Mouse (Mus musculus): ENCODE measurements at regions not wholly inside any gene's neighbourhood (a gene's known extent, or its start where the extent isn't known, plus 50 kb on each side); places are given as distances from the start of the nearest gene placed in this dataset.

GRCm38 (mm10) chr3:35404492-35405390 is 349.2 kb upstream of the Atp11b start:
- DNase-seq (ENCODE audit: extremely low spot score in 1 of 2, low spot score in 2 of 2), result no peak
- no peak for TF ChIP-seq CTCF (IDR thresholded peaks at IDR 0.05)
- intact Hi-C loops (cut with DNase I), result loop anchor here (5.0 to 10.0 kb wide), 2 partner anchors 62 to 760 kb away; no protein-coding TSS in a partner anchor
- H3K27ac ChIP-seq, result peak overlapping the region; percentile 63; the same call in 1 of the 2 replicates
- H3K4me3 ChIP-seq, result no peak overlapping the region

DNA sequence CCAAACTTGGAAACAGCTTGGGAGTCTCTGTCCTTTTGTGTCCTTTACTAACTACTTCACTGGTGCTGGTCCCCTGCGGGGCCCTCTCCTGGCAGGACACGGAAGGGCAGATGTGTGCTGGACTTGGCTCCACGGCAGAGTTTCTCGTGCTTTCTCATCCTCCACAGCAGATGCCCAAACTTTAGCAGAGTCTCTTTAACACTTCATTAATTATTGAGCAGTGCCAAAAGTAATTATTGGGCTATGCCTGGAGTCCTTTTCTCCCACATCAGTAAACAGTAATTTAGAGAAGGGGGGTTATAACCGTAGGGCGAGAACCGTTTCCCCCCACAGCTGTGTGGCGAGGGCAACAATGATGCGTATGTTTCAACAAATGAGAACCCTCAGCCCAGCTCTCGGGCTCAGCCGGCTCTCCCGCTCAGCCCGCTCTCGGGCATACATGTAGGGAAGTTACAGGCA is 348.3 kb upstream of the Atp11b start:
- Histone ChIP-seq H3K4me3 (no peak overlapping the region), H3K27ac (no peak overlapping the region)
- DNase-seq (ENCODE audit: extremely low spot score in 1 of 2, low spot score in 2 of 2), result peak; percentile 31 to 33
- intact Hi-C loops (cut with DNase I), result loop anchor here (10.0 kb wide), 1 partner anchor 761 kb away; no protein-coding TSS in a partner anchor
- peak; percentile 57 for TF ChIP-seq CTCF (IDR thresholded peaks at IDR 0.05)

DNA sequence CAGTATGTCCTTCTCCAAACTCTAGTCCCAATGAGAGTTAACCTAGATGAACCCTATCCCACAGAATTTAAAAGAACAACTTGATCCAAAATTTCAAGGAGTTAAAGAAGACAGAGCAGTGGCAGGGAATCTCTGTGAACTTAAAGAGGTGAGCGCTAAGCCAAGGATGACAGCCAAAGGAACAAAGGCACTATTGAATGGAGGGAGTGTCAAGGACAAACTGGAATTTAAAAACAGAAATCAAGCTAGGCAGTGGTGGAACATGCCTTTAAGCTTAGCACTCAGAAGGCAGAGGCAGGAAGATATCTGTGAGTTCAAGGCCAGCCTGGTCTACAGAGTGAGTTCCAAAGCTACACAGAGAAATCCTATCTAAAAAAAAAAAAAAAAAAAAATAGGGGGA is 316.2 kb upstream of the Atp11b start:
- no peak for TF ChIP-seq CTCF (IDR thresholded peaks at IDR 0.05)
- Histone ChIP-seq H3K27ac (no peak overlapping the region), H3K4me3 (no peak overlapping the region)
- no peak for DNase-seq (ENCODE audit: extremely low spot score in 1 of 2, low spot score in 2 of 2)
- intact Hi-C loops (cut with DNase I), result no loop called here

DNA sequence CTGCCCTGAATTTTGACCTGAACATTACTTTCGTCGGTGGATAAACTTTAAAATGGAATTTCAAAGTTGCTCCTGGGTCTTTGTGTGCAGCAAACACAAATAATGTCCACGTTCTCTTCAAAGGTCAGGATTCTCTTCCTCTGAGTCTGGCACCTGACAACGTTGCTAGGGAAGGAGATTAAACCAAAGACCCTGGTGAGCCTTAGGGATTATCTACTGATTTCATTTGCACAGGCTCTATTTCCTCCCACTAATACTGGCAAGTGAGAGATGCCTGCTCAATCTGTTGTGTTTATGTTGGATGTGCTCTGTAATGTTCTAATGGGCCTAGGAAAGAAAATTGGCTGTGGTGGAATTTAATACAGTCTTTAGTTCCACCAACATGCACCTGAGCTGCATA is 291.0 kb upstream of the Atp11b start:
- no peak for TF ChIP-seq CTCF (IDR thresholded peaks at IDR 0.05)
- no peak overlapping the region for H3K27ac ChIP-seq
- DNase-seq (ENCODE audit: extremely low spot score in 1 of 2, low spot score in 2 of 2), result no peak
- intact Hi-C loops (cut with DNase I), result no loop called here
- H3K4me3 ChIP-seq, result no peak overlapping the region

GRCm38 (mm10) chr3:35464212-35464911 is 289.5 kb upstream of the Atp11b start:
- Histone ChIP-seq H3K27ac (no peak overlapping the region), H3K4me3 (no peak overlapping the region)
- intact Hi-C loops (cut with DNase I), result no loop called here
- DNase-seq (ENCODE audit: extremely low spot score in 1 of 2, low spot score in 2 of 2), result no peak
- no peak for TF ChIP-seq CTCF (IDR thresholded peaks at IDR 0.05)

- no peak for TF ChIP-seq CTCF (IDR thresholded peaks at IDR 0.05)
- intact Hi-C loops (cut with DNase I), result no loop called here
Observed at GRCm38 (mm10) chr3:35465956-35466355, 287.9 kb upstream of the Atp11b start.

GRCm38 (mm10) chr3:35473351-35473750 is 280.6 kb upstream of the Atp11b start:
- no peak for TF ChIP-seq CTCF (IDR thresholded peaks at IDR 0.05)
- intact Hi-C loops (cut with DNase I), result no loop called here
- no peak for DNase-seq (ENCODE audit: extremely low spot score in 1 of 2, low spot score in 2 of 2)
- H3K27ac ChIP-seq, result no peak overlapping the region
- H3K4me3 ChIP-seq, result no peak overlapping the region

More at GRCm38 (mm10) chr3:35465956-35466355, 287.9 kb upstream of the Atp11b start:
- H3K27ac ChIP-seq, result no peak overlapping the region
- no peak overlapping the region for H3K4me3 ChIP-seq
- no peak for DNase-seq (ENCODE audit: extremely low spot score in 1 of 2, low spot score in 2 of 2)

DNA sequence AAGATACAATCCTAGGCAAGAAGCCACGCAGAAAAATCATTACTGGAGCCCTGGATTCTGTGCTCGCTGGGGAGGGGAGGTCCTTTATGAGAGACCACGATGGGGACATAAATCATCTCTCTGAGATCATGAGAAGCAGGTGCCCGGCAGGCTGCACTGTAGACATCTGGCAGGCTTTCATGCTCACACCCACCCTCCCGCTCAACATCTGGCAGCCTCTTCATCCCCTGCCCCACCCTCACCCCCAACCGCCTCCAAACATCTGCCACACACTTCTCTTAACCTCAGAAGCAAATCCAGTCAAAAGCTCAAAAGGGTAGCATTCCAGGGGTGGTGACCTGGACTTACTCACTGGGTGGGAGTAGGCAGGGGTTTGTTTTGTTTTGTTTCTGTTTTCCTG is 279.5 kb upstream of the Atp11b start:
- no peak for TF ChIP-seq CTCF (IDR thresholded peaks at IDR 0.05)
- no peak for DNase-seq (ENCODE audit: extremely low spot score in 1 of 2, low spot score in 2 of 2)
- H3K4me3 ChIP-seq, result no peak overlapping the region
- no peak overlapping the region for H3K27ac ChIP-seq
- intact Hi-C loops (cut with DNase I), result no loop called here

- Histone ChIP-seq H3K4me3 (no peak overlapping the region), H3K27ac (no peak overlapping the region)
- no peak for DNase-seq (ENCODE audit: extremely low spot score in 1 of 2, low spot score in 2 of 2)
- TF ChIP-seq CTCF (IDR thresholded peaks at IDR 0.05), result no peak
- intact Hi-C loops (cut with DNase I), result no loop called here
Observed at GRCm38 (mm10) chr3:35475326-35475725, 278.6 kb upstream of the Atp11b start.

- intact Hi-C loops (cut with DNase I), result loop anchor here (5.0 to 10.0 kb wide), 5 partner anchors 139 to 1626 kb away; partner anchors contain the start of gene Dnajc19
- Histone ChIP-seq H3K4me3 (no peak overlapping the region), H3K27ac (no peak overlapping the region)
- TF ChIP-seq CTCF (IDR thresholded peaks at IDR 0.05), result no peak
- DNase-seq (ENCODE audit: extremely low spot score in 1 of 2, low spot score in 2 of 2), result no peak
Observed at GRCm38 (mm10) chr3:35480714-35481695, 272.9 kb upstream of the Atp11b start.

GRCm38 (mm10) chr3:35481841-35482240 is 272.1 kb upstream of the Atp11b start:
- no peak for TF ChIP-seq CTCF (IDR thresholded peaks at IDR 0.05)
- DNase-seq (ENCODE audit: extremely low spot score in 1 of 2, low spot score in 2 of 2), result no peak
- peak overlapping the region; percentile 38 for H3K4me3 ChIP-seq
- H3K27ac ChIP-seq, result no peak overlapping the region
- intact Hi-C loops (cut with DNase I), result loop anchor here (1.0 to 10.0 kb wide), 8 partner anchors 140 to 1627 kb away; partner anchors contain the start of gene Dnajc19

Measured in left cerebral cortex, adult 2 months (tissue).